Mouse (Mus musculus) subcutaneous adipose tissue, adult 2 months (tissue): Measurements from ENCODE around the gene Glcci1. TPM values are rescaled to one million over a fixed set of nuclear protein-coding genes. Genes with fewer than 3 reads are reported as not detected.

Experiments used
- polyA plus RNA-seq: library from polyadenylated mRNA; depleted of rRNA; stranded (reverse); fragments of >200 nt; gene quantifications from 2 replicates; pipeline ENCODE4 v1.2.3, GENCODE M21; 2012; ENCODE audit warnings: low replicate concordance; rRNA removed

Glcci1 gene
- 4.3 and 8.7 TPM in 2 replicates for polyA plus RNA-seq

GRCm38 (mm10) chr6:8509551-8509950 is at the start of gene Glcci1:
TSS of gene Glcci1 (plus strand) at chr6:8509600.

